Mouse (Mus musculus) yolk sac, embryonic 10.5 days (tissue): ENCODE results near the gene Anapc11.
A peak's percentile ranks its signal among the peaks of the same experiment; 100 is the strongest.

ENCODE experiments used
- DNase-seq: peaks from one replicate; pipeline ENCODE4 v3.0.0-alpha.2; 2017; ENCODE audit warnings: low spot score

The Anapc11 gene

GRCm38 (mm10) chr11:120627468-120628300 is 29.5 kb downstream of the Anapc11 start:
- no peak for DNase-seq

DNA sequence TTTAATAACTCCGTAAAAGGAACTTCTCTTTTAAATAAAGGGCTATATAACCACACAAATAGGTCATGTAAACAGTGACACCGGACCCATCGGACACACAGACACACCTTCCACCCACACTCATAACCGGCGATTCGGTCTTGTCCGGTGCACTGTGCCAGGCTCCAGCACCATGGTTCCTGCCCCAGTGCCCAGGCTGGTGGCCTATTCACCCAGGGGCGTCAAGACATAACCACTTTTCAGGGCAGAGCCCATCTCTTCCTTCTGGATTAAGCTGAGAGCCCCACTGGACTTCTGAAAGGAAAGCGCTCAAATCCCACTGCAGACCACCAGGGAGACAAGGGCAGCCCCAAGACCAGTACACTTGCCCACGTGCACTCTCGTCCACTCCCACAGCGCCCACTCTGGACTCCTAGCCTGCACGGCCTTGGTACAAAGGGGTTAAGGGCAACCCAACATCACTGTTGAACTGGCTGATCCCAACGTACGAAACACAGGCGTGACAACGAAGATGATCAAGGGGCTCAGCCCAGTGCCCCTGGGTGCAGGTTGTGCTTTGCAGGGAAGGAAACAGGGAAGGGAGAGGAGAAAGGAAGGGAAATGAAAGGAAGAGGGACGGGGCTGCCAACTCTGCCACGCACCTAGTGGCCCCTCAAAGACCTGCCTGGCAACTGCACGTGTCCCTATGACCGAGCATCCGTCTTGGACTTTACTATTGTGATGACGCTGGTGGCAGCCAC is 30.6 kb downstream of the Anapc11 start:
- no peak for DNase-seq

DNA sequence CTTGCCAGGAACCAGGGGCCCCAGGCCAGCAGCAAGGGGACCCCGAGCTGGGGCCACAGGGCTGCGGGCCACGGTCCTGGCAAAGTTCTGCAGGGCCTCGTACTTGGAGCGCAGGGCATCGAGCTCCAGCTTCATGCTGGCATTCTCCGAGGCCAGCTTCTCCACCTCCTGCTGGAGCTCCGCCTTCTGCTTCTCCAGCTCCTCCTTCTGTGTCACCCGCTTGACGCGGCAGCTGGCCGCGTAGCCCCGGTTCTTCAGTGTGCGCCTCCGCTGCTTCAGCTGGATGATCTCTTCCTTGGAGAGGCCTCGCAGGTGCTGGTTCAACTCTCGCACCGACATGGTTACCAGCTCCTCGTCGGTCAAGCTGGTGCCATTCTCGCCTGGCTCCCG is 31.1 kb downstream of the Anapc11 start:
- DNase-seq = no peak

DNA sequence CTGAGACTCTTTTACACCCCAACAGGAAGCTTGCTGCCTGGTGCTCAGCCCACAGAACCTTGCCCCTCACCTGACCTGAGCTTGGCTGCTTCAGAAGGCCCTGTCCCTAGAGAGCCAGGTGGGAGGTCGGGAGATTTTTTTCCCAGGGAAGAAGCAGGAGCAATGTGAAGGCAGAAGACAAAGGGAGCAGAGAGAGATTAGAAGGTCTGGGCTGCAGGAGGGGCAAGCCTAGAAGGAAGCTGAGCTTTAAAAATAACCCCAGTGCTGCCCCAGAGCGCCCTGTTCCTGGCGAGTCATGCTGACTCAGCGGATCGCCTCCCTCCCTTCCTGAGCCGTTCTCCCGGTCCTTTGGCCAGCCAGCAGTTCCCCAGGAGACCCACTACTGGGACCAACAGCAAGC is 31.7 kb downstream of the Anapc11 start:
- DNase-seq = peak; percentile 74

DNA sequence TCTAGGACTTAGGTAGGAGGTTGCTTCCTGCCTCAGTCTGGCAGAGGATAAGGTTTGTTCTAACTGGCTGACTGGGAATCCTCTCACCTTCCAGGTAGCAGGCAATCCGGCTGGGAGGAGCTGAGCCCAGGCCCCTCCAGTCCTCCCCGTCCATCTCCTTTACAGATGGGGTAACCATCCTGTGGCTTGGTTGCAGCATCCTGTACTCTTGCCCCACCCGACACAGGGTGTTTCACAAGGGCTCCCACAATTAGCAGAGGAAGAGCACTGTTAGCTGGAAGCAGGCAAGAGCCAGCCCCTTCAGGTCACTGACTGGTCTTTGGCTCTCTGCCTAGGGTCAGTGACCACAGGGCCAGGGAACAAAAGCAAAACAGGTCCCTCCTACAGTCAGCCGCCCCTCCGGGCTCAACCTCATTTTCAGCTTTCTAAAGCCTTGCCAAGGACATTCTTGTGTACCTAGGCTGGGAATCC is 32.2 kb downstream of the Anapc11 start:
- peak; percentile 77 for DNase-seq

GRCm38 (mm10) chr11:120630881-120631725 is 32.9 kb downstream of the Anapc11 start:
- DNase-seq = peak; percentile 77

DNA sequence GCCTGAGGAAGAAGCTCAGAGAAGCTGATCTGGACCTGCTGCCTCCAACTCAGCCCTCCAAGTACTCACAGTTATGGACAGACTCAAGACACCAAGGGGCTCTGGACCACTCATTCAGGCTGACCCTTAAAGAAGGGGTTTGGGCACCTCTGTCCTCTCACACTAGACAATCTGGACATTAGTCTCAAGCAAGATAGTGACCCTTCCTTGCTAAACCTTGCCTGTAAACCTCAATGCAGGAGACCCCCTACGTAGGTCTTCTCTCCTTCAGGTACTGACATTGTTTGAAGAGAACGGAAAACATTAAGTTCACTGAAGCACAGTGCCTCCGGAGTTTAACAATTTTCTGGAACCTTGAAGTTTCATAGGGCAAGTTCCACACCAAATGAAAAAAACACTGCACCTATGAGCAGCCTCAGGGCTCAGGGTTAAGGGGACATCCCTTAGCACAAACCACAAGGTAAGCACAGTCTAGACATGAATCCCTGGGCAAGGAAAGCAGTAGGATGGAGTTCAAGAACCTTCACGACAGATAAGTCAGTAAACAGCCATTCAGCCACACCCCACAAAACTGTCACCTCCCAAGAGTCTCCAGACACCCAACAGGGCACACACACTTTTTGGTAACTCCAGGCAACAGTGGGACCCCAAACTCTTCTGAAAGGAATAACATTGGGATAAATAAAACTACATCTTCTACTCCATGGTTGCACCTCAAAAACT is 33.7 kb downstream of the Anapc11 start:
- DNase-seq = no peak

GRCm38 (mm10) chr11:120632559-120633519 is 34.6 kb downstream of the Anapc11 start:
- DNase-seq = peak; percentile 81

DNA sequence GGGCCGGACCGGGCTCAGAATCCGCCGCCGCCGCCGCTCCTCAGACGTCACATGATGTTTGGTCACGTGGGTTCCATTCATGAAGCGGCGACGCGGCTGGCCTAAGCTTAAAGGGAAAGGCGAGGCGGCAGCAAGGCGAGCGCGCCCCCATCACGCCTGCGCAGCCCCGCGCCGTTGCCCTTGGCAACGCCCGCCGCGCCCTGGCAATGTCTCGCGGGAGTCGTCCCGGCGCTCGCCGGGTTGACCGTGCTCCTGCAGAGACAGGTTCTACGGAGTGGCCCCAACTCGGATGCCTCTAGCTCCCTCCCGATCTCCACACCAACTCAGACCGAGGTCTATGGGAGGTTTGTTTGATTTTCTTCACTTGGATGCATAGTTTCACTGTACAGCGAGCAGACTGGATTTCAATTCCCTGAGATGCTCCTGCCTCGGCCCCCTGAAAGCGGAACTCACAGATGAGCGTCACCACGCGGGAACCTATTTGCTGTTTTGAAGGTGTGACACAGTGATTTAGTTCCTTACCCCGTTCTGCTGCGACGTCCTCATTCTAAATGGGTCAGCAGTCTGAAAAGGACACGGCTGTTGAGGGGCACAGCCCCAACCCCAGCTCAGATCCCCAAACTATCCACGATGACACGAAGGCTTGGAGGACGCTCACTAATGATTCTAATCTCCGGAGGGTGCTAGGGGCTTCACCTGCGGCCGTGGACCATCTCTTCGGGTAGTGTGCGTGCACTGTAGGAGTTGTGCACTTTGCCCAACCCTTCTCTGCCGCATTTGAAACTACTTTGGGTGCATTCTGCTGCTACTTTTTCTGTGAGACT is 35.5 kb downstream of the Anapc11 start, which contains the start of gene Mafg:
TSS of gene Mafg (minus strand) at position 81 of the 824 bp plus-strand sequence.
- peak; percentile 95 for DNase-seq

GRCm38 (mm10) chr11:120634810-120635209 is 36.6 kb downstream of the Anapc11 start:
- no peak for DNase-seq

GRCm38 (mm10) chr11:120641255-120641654 is 43.0 kb downstream of the Anapc11 start:
- DNase-seq = no peak

DNA sequence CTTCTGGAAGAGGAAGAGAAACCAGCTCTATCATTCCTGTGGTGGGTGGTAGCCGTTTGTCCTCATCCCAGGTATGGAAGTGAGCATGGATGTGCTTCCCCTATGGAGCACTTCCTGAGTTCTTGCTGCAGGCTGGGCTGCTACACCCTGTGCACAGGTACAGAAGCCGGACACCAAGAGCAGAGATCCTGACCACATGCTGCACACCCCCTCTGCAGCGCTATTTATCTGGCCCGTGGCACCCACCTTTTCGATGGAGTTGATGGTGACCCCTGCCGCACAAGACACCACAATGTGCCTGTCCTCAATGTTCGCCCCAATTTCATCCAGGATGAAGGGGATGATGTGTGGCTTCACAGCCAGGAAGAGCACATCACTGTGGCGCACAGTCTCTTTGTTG is 43.6 kb downstream of the Anapc11 start:
- no peak for DNase-seq

DNA sequence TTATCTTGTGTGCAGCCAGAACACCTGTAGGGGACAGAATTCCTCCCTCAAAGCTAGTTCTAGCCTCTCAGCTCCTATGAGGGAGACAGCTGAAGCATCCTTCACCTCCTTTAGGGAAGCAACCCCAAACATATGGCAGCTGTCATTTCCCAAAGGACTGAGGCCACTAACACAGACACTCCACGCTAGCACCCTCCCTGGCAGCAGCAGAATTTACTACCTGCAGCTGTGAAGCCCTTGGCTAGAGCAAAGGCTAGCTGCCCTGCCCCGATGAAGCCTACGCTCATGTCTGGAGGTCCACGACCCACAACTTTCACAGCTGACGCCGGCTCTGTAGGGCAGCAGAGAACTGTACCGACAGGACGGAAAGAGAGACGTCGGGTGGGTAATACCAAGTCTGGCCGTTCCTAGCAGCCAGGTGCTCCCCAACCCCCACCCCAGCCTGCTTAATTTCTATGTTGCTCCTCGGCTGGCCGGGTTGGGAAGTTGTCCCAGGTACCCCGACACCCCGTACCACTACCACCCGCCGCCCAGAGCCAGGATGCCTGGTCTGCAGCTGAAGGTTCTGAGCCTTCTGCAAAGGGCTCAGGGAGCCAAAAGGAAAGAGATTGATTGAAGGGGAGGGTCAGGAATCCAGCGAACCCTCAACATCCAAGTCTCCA is 44.8 kb downstream of the Anapc11 start:
- DNase-seq = no peak

GRCm38 (mm10) chr11:120643601-120643987 is 45.4 kb downstream of the Anapc11 start, which contains the start of gene Pycr1:
Pycr1 (minus strand) TSS chr11:120643769.
- peak; percentile 94 for DNase-seq

DNA sequence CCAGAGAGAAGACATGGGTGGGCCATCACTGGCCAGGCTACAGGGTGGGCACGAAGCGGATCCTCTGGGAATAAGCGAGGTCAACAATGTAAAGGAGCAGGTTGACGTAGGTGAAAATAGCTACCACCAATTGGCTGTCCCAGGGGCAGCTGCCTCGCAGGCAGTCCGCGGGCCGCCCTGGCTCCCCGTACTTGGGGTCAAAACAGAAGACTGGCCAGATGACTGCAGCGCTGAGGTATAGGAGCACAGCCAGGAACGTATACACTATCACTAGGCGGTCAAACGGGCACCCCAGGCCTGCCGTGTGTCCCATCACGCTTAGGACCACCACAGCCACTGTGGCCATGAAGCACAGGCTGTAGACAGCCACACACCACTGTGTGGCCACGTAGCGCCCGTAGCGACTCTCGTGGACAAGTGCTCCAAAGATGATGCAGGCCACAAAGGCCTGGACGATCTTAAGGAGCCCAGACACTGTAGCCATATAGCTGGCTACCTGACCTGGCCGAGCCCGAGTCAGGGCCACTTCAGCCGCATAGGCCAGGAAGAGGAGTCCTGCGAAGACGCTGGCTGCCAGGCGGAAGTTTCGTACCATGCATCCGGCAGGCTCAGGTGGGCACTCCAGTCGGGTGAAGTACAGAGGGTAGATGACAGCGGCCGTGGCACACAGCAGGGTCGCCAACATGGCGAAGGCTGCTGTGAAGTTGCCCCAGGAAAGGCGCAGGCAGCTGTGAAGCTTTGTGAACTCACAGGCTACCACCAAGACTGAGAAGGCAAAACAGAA is 49.0 kb downstream of the Anapc11 start:
- DNase-seq = no peak

- DNase-seq = peak; percentile 59
Observed at GRCm38 (mm10) chr11:120648001-120648476, 49.8 kb downstream of the Anapc11 start, which contains the start of gene Myadml2. Myadml2 (minus strand) TSS chr11:120648158.

DNA sequence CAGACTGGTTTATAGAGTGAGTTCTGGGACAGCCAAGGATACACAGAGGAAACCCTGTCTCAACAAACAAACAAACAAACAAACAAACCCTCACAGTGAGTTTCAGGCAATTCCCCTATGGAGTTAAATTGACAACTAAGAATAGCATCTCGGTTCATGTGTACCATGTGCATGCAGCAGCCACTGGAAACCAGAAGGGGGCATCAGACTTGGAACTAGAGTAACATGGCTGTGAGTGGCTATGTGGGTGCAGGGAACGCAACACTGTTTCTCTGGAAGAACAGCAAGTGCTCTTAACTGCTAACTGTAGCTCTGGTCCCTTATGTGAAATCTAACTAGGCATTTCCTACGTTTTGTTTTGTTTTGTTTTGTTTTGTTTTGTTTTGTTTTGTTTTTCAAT is 53.7 kb downstream of the Anapc11 start:
- no peak for DNase-seq

DNA sequence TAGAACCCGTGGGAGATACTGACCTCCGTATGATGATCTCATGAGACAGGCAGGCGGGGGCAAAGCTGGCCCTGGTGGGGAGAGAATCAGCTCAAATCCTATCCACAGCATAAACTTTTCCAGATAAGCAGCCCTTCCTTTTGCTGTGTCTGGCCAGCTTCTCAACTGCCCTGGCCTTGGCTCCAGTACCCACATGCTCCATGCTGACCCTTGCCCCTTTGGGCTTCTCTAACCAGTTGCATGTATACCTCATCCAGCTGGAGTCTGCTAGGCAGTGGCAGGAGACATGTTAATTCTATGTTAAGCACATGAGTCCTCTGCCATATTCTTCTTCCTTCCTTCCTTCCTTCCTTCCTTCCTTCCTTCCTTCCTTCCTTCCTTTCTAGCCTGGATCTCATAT is 56.5 kb downstream of the Anapc11 start:
- DNase-seq = no peak
